Mouse (Mus musculus) cerebellum, adult 2 months (tissue): Measurements from ENCODE around the gene D930020B18Rik.

ENCODE experiments used
- CTCF ChIP-seq: fragments of 200-500 bp; IDR thresholded peaks from 2 replicates; pipeline ENCODE4 v1.5.1; 2011; ENCODE audit warnings: low read depth, mild to moderate bottlenecking, control low read depth, low read length, moderate library complexity, borderline replicate concordance; ENCODE audit not compliant: insufficient read depth
- POLR2A ChIP-seq: fragments of 200-500 bp; IDR thresholded peaks from 2 replicates; pipeline ENCODE4 v1.6.1; 2011; ENCODE audit warnings: low read length, control low read depth, borderline replicate concordance; ENCODE audit not compliant: insufficient read depth

GRCm38 (mm10) chr10:121662711-121663110 lies 21.3 kb downstream of the D930020B18Rik start:
- TF ChIP-seq POLR2A = no peak
- no peak for TF ChIP-seq CTCF
